Mouse (Mus musculus) neural tube, embryonic 13.5 days (tissue): ENCODE results near the gene Zbtb1. TPM values are rescaled to one million over a fixed set of nuclear protein-coding genes. Genes with fewer than 3 reads are reported as not detected.

ENCODE experiments used
- ATAC-seq: fragments of 200-750 bp; cut with Nextera tagmentation; 2 replicates; pipeline ENCODE4 v1.8.0; 2017; ENCODE audit warnings: low read depth, mild to moderate bottlenecking, moderate TSS enrichment, moderate library complexity
- H3K27ac ChIP-seq: fragments of 300-500 bp; sonication (generic); replicated peaks from 2 replicates; pipeline ENCODE4 v1.5.1; 2015; ENCODE audit warnings: moderate library complexity, mild to moderate bottlenecking, inconsistent platforms
- H3K27me3 ChIP-seq: fragments of 300-500 bp; sonication (generic); 2 replicates; pipeline ENCODE4 v1.6.1; 2015; ENCODE audit warnings: mild to moderate bottlenecking, inconsistent platforms
- H3K36me3 ChIP-seq: fragments of 300-500 bp; sonication (generic); 2 replicates; pipeline ENCODE4 v1.6.1; 2015; ENCODE audit warnings: mild to moderate bottlenecking, inconsistent platforms
- H3K4me1 ChIP-seq: fragments of 300-500 bp; sonication (generic); replicated peaks from 2 replicates; pipeline ENCODE4 v1.6.1; 2015; ENCODE audit warnings: inconsistent platforms
- H3K4me2 ChIP-seq: fragments of 300-500 bp; sonication (generic); 2 replicates; pipeline ENCODE4 v1.6.1; 2015; ENCODE audit warnings: inconsistent platforms, mild to moderate bottlenecking, moderate library complexity
- H3K4me3 ChIP-seq: fragments of 300-500 bp; sonication (generic); 2 replicates; pipeline ENCODE4 v1.5.1; 2015; ENCODE audit warnings: mild to moderate bottlenecking, inconsistent platforms
- H3K9ac ChIP-seq: fragments of 300-500 bp; sonication (generic); 2 replicates; pipeline ENCODE4 v1.6.1; 2015; ENCODE audit warnings: moderate library complexity, mild to moderate bottlenecking, inconsistent platforms
- H3K9me3 ChIP-seq: fragments of 300-500 bp; sonication (generic); 2 replicates; pipeline ENCODE4 v1.6.1; 2016; ENCODE audit warnings: inconsistent platforms
- WGBS: fragments of 180-500 bp; shearing (Covaris S2); methylation state at CpG from one replicate; pipeline ENCODE4 v1.1.7; 2015; 5-methylcytosine and 5-hydroxymethylcytosine counted together
- polyA plus RNA-seq: library from polyadenylated mRNA; unstranded; fragments of >200 nt; fragmentation: Nextera tagmentation; extraction: Ambion mirVana; gene quantifications from 2 replicates; pipeline ENCODE4 v1.2.1, GENCODE M21; 2015

Zbtb1 gene
- polyA plus RNA-seq, 1 experiment from 2014 or later = 4.7 TPM

DNA sequence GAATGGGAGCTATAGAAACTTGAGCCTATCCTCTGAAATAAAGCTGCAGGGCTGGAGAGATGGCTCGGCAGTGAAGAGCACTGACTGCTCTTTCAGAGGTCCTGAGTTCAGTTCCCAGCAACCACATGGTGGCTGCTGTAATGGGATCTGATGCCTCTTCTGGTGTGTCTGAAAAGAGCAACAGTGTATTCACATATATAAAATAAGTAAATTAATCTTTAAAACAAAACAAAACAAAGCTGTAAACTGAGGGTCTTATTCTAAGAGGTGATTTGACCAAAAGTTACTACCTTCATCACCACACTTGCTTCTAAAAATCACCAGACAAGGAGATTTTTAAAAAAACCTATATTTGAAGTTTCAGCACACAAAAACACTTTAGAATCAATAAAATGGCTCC, 9.2 kb upstream of the Zbtb1 start:
- Histone ChIP-seq H3K9me3 (no peaks in the 10 kb centered on the region), H3K27me3 (no peaks in the 10 kb centered on the region), H3K4me3 (no peak overlapping the region), H3K27ac (no peak overlapping the region), H3K9ac (no peak overlapping the region), H3K4me2 (no peak overlapping the region), H3K4me1 (peaks cover 8% of the 10 kb centered on the region; the same call in 1 of the 2 replicates), H3K36me3 (no peaks in the 10 kb centered on the region)
- no peak for ATAC-seq
- 45% methylated on average over 1 of the region's 1 CpGs for WGBS

DNA sequence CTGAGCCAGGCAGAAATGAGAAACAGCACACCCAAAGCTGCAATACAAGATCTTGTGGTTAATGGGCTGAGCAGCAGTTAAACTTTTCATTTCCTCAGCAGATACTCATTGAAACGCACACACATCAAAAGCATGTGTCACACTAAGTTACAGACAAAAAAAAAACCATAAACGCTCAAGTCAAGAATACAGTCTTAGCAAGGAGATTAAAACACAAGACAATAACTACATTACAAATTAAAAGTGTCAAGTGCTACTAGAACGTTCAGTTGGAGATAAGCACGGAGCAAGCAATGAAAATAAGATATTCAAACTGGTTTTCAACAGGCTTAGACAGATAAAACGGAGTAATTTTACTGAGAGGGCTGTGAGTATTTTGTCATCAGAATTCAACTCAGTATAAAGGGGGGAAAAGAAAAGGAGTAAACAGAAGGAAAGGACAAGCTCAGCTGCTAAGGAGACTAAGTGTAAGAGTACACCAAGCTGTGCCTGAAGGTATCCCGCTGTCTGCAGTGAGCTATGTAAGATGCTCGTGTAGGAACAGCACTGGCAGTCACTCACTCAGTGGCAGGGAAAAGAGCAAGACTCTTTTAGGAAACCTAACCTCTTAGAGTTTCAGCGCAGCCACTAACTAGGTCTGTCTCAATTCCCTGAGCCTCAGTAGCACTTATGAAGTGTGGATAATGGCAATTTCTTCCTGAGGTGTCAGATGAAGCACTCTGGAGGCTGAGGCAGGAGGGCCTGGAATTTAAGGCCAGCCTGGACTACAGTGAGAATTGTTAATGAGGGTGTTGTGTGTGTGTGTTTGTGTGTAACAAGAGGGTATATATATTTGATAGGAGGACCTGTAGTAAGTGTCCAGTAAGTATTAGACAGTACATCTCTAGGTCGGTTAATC, 8.4 kb upstream of the Zbtb1 start:
- Histone ChIP-seq H3K36me3 (no peaks in the 10 kb centered on the region), H3K4me3 (no peak overlapping the region), H3K9me3 (no peaks in the 10 kb centered on the region), H3K9ac (no peak overlapping the region), H3K4me2 (no peak overlapping the region), H3K27me3 (no peaks in the 10 kb centered on the region), H3K27ac (no peak overlapping the region), H3K4me1 (peaks cover 14% of the 10 kb centered on the region)
- ATAC-seq = no peak
- WGBS = 64% methylated on average over 9 of the region's 9 CpGs

DNA sequence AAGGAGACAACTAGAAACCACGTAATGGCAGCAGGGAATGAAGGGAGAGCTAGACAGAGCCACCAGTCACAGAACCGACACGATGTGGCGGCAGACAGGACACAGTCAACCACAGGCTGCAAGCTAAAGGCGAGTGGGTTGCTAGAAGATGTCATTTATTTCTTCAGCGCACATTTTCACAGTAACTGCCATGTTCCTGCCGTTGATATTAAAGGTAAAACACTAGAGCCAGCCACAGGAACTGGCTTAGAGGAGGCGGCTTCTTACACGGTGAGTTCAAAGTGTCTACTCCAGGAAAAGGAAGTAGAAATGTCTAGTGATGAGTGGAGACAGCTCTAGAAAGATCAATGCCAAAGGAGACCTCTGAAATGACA, 7.8 kb upstream of the Zbtb1 start:
- Histone ChIP-seq H3K36me3 (no peaks in the 10 kb centered on the region), H3K4me2 (no peak overlapping the region), H3K9ac (no peak overlapping the region), H3K4me1 (peaks cover 21% of the 10 kb centered on the region), H3K4me3 (no peak overlapping the region), H3K27me3 (no peaks in the 10 kb centered on the region), H3K27ac (no peak overlapping the region), H3K9me3 (no peaks in the 10 kb centered on the region)
- 88% methylated on average over 9 of the region's 9 CpGs for WGBS
- ATAC-seq = no peak

DNA sequence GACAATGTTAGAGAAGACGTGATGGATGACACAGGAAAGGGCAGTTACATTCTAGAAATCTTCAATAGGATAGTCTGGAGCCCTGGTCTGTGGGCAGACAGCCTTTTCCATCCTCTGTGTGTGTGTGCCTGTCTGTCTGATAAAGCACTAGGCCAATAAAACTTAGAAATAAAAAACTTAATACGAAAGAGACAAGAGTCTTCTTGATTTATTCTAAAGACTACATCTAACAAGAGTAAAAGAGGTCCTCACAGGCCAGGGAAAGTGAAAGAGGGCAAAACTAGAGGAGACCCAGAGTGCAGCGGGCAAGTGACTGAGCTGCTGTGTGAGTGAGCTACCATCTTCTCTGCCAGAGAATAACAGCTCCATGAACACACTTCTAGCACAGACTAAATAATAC, 3.8 kb upstream of the Zbtb1 start:
- no peak overlapping the region for H3K27ac ChIP-seq
- no peaks in the 10 kb centered on the region for H3K9me3 ChIP-seq
- H3K36me3 ChIP-seq = no peaks in the 10 kb centered on the region
- H3K27me3 ChIP-seq = no peaks in the 10 kb centered on the region
- no peak overlapping the region; the same call in 1 of the 2 replicates for H3K9ac ChIP-seq
- H3K4me3 ChIP-seq = no peak overlapping the region
- no peak overlapping the region for H3K4me2 ChIP-seq
- H3K4me1 ChIP-seq = peaks cover 36% of the 10 kb centered on the region
- ATAC-seq = no peak
- 86% methylated on average over 3 of the region's 3 CpGs for WGBS

DNA sequence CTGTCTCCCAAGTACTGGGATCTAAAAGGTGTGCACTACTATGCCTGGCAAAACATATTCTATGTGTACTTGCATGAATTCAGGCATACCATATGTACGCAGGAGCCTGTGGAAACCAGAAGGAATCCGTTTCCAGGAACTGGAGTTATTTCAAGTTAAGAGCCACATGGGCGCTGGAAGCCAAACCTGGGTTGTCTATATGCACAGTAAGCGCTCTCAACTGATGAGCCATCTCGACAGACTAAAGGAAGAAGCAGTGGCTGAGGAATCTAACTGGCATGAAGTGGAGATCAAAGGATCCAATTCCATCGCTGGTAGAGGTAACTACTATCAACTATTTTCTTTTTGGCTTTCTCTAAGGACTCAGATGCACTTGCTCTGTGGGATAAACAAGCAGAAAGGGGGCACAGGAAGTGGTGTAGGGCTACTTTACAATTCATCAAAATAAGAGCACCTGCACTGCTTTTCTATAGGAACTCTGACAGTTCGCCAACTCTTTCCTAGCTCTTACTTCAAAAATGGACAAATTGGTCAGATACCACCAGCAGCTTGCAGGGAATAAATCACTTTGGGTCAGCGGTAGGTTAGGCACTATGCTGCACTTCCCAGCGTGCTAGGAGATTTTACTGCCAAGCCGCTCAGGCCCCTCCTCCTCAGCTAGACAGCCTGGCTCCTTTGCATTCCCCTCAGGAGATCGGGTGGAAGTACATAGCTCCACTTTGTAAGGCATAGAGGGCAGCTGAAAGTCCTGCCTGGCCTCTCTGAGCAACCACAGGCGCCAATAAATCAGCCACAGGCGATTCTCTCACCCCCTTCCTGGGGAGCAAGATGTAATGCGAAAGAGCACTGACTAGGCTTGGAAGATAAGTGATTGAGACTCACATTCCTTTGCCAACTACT, 2.7 kb upstream of the Zbtb1 start:
- H3K4me2 ChIP-seq = peak overlapping the region; percentile 86
- H3K36me3 ChIP-seq = no peaks in the 10 kb centered on the region
- peak overlapping the region; percentile 84 for H3K4me3 ChIP-seq
- peak overlapping the region; percentile 97 for H3K9ac ChIP-seq
- WGBS = 12% methylated on average over 14 of the region's 14 CpGs
- H3K4me1 ChIP-seq = peaks cover 40% of the 10 kb centered on the region
- H3K9me3 ChIP-seq = no peaks in the 10 kb centered on the region
- H3K27ac ChIP-seq = peak overlapping the region; percentile 98
- H3K27me3 ChIP-seq = no peaks in the 10 kb centered on the region
- no peak for ATAC-seq

DNA sequence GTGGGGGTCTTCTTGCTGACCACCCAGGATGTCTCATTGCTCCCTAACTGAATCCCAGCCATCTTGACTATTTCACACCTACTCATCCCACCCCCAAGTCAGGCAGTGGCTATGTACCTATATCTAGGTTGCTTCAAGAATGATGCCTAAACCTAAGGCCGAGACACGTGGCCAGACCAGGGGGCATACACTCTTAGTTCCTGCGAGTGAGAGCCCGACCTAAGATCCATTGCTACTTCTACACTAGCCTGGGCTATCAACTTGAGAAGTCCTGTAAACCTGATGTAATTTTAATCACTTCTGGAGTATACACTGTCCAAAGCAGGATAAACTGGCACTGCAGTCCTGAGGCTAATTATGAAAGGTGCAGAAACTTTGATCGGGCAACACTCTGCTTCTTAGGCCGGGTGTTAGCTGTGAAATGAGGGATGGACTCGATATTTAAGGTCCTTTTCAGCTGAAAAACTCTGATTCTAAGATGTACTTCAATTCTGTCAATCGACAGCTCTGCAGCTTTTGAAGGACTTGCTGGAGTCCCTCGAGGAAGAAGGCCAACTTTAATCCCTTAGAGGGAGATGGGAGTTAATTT, 1.8 kb upstream of the Zbtb1 start:
- H3K4me2 ChIP-seq = peak overlapping the region; percentile 86
- no peaks in the 10 kb centered on the region for H3K36me3 ChIP-seq
- no peaks in the 10 kb centered on the region for H3K9me3 ChIP-seq
- H3K27me3 ChIP-seq = no peaks in the 10 kb centered on the region
- H3K4me1 ChIP-seq = peaks cover 48% of the 10 kb centered on the region
- WGBS = 8% methylated on average over 9 of the region's 9 CpGs
- H3K27ac ChIP-seq = peak overlapping the region; percentile 98
- H3K9ac ChIP-seq = peak overlapping the region; percentile 97
- H3K4me3 ChIP-seq = peak overlapping the region; percentile 84
- no peak for ATAC-seq

DNA sequence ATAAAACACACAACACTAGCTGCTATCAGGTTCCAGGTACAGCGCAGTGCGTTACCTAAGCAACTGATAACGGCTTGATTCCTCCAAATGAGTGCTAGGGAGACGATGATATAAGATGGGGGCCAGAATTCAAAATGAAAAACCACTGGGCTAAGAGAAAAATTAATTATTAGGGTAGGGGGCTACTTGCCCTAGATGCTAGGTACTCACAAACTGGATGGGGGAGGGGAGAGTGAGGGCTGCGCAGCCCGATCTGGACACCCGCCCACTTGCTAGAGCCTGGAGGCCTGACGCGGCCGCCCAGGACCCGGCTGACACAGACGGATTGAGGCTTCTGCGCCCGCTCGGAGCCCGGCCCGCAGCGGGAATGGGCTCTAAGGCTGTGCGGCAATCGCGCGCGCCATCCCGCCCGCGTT, 1.3 kb upstream of the Zbtb1 start:
- WGBS = under 1% methylated on average over 21 of the region's 26 CpGs
- Histone ChIP-seq H3K27me3 (no peaks in the 10 kb centered on the region), H3K4me2 (peak overlapping the region; percentile 86), H3K36me3 (no peaks in the 10 kb centered on the region), H3K4me1 (peaks cover 49% of the 10 kb centered on the region), H3K9ac (peak overlapping the region; percentile 97), H3K4me3 (peak overlapping the region; percentile 84), H3K9me3 (no peaks in the 10 kb centered on the region), H3K27ac (peak overlapping the region; percentile 98)
- peak; percentile 59 for ATAC-seq

DNA sequence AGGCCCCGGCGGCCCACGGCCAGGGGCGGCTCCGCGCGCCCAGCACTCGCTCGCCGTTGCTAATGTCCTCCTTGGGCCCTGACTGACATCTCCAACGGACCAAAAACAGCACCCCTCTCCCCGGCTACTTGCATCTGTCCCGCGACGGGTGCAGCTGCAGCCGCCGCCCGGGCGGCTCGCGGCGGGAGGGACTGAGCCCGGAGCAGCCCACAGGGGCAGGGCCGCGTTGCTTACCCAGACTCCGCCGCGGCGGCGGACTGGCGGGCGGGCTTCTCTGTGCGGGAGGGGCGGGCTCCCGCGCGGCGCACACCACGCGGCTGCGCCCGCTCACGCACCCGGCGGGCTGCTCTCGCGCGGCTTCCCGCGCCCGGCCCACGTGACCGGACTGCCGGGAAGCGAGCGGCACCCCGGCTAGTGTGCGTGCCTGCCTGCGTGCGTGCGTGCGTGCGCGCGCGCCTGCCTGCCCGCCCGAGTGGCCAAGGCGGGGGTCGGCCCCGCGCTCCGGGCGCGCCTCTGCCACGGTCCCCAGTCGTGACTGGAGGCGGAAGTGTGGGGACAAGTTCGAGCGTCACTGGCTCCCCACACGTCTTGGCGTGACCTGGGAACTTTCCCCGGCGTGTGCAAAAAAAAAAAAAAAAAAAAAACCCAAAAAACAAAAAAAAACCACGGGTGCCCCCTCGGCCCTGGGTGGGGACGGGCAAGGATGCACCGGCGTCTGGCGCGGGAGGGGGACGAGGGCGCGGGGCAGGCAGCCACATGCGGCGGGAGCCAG, 674 bp upstream of the Zbtb1 start, which contains the start of gene Zbtb25:
TSS of gene Zbtb25 (minus strand) at position 397 of the 772 bp plus-strand sequence.
- peak within 1 kb of the TSS; percentile 86 for H3K4me2 ChIP-seq
- no peaks in the 10 kb centered on the region for H3K27me3 ChIP-seq
- H3K4me1 ChIP-seq = peaks cover 54% of the 10 kb centered on the region
- H3K36me3 ChIP-seq = no peaks in the 10 kb centered on the region
- peak; percentile 83 for ATAC-seq
- H3K9me3 ChIP-seq = no peaks in the 10 kb centered on the region
- H3K4me3 ChIP-seq = peak within 1 kb of the TSS; percentile 84
- peak within 1 kb of the TSS; percentile 98 for H3K27ac ChIP-seq
- under 1% methylated on average over 88 of the region's 96 CpGs for WGBS
- H3K9ac ChIP-seq = peak within 1 kb of the TSS; percentile 97

DNA sequence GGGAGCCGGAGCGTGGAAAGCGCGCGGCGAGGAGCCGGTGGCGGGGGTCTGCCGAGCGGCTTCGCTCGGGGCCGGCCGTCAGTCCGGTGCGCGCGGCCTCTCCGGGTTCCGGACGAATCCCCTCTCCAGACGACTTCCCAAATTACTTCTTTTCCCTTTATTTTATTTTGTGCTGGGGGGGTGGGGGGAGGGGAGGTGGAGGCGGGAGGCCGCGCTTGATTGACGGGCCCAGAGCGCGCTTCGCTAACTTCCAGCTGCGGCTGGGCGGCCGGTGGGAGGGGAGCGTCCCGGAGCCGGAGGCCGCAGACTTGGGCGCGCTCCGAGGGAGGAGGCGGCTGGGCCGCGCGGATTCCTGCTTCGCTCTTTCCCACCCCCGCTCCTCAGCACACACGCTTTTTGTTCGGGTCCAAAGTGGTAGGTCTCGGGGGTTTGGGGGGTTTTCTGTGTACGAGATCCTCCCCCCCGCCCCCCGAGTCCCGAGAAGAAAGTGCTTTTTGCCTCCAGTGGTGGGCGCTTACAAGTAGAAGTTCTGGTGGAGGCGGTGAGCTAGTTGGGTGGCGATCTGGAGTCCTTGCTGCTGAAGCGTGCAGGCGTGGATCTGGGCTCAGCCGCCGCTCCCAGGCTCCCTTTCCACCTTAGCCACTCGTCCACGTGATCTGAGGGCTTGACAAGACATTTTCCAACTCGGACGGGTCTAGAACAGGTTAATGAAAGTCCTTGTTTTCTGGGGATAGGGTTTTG, 935 bp downstream of the Zbtb1 start:
- Histone ChIP-seq H3K27ac (peak overlapping the region; percentile 98), H3K4me3 (peak overlapping the region; percentile 84), H3K4me2 (peak overlapping the region; percentile 86), H3K9me3 (no peaks in the 10 kb centered on the region), H3K4me1 (peaks cover 51% of the 10 kb centered on the region), H3K27me3 (no peaks in the 10 kb centered on the region), H3K9ac (peak overlapping the region; percentile 97), H3K36me3 (no peaks in the 10 kb centered on the region)
- peak; percentile 25 for ATAC-seq
- under 1% methylated on average over 54 of the region's 63 CpGs for WGBS

DNA sequence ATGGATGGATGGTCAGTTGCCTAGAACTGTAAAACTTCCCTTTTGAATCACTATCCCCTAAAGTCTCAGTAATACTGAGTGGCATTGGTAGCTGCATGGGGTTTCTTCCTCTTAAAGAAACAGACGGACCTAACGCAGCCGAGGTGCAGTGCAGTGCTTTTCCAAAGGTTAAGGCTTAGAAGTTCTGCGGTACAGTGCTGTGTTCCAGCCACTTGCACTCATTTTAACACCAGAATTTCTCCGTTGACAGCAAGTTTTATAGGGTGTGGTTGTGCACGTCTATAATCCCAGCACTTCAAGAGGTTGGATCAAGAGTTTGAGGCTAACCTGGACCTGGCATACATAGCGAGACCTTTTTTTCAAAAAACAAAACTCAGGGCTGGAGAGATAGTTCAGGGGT, 2.0 kb downstream of the Zbtb1 start:
- no peaks in the 10 kb centered on the region for H3K9me3 ChIP-seq
- ATAC-seq = no peak
- WGBS = 43% methylated on average over 7 of the region's 7 CpGs
- peak overlapping the region; percentile 97; the same call in 1 of the 2 replicates for H3K9ac ChIP-seq
- no peaks in the 10 kb centered on the region for H3K27me3 ChIP-seq
- no peaks in the 10 kb centered on the region for H3K36me3 ChIP-seq
- H3K27ac ChIP-seq = no peak overlapping the region
- H3K4me3 ChIP-seq = peak overlapping the region; percentile 84
- peaks cover 42% of the 10 kb centered on the region for H3K4me1 ChIP-seq
- H3K4me2 ChIP-seq = peak overlapping the region; percentile 86
